Mouse (Mus musculus): ENCODE measurements around the gene Kcnk4. TPM values are rescaled to one million over a fixed set of nuclear protein-coding genes. Genes with fewer than 3 reads are reported as not detected.
A peak's percentile ranks its signal among the peaks of the same experiment; 100 is the strongest.

The Kcnk4 gene
- total RNA-seq, 2 experiments from 2014 or later: 15.4 to 17.0 TPM

- DNase-seq (ENCODE audit: low spot score in 2 of 2): no peak
Measured at GRCm38 (mm10) chr19:6937541-6938465, 3.5 kb upstream of the Kcnk4 start.

- no peak for DNase-seq (ENCODE audit: low spot score in 2 of 2)
Measured at GRCm38 (mm10) chr19:6936299-6936698, 2.0 kb upstream of the Kcnk4 start.

- DNase-seq (ENCODE audit: low spot score in 2 of 2): peak; percentile 46 to 65
Measured at GRCm38 (mm10) chr19:6933436-6934194, 700 bp downstream of the Kcnk4 start.

GRCm38 (mm10) chr19:6933102-6933435 lies 1.2 kb downstream of the Kcnk4 start:
- no peak for DNase-seq (ENCODE audit: low spot score in 2 of 2)

- no peak for DNase-seq (ENCODE audit: low spot score in 2 of 2)
Measured at GRCm38 (mm10) chr19:6932018-6932417, 2.3 kb downstream of the Kcnk4 start.

GRCm38 (mm10) chr19:6931002-6931401 lies 3.3 kb downstream of the Kcnk4 start:
- no peak for DNase-seq (ENCODE audit: low spot score in 2 of 2)

- no peak for DNase-seq (ENCODE audit: low spot score in 2 of 2)
Measured at GRCm38 (mm10) chr19:6928080-6928479, 6.2 kb downstream of the Kcnk4 start.

- no peak for DNase-seq (ENCODE audit: low spot score in 2 of 2)
Measured at GRCm38 (mm10) chr19:6926559-6927255, 7.6 kb downstream of the Kcnk4 start.

GRCm38 (mm10) chr19:6925611-6926329 lies 8.5 kb downstream of the Kcnk4 start:
- no peak for DNase-seq (ENCODE audit: low spot score in 2 of 2)

- no peak for DNase-seq (ENCODE audit: low spot score in 2 of 2)
Measured at GRCm38 (mm10) chr19:6925307-6925573, 9.1 kb downstream of the Kcnk4 start, which contains the start of gene Catsperz. Gene Catsperz (minus strand): TSS chr19:6925380.

- peak; percentile 65 to 95 for DNase-seq (ENCODE audit: low spot score in 2 of 2)
Measured at GRCm38 (mm10) chr19:6924461-6925306, 9.6 kb downstream of the Kcnk4 start.

- no peak for DNase-seq (ENCODE audit: low spot score in 2 of 2)
Measured at GRCm38 (mm10) chr19:6922901-6923735, 11.2 kb downstream of the Kcnk4 start.

- DNase-seq (ENCODE audit: low spot score in 2 of 2): peak; percentile 100
Measured at GRCm38 (mm10) chr19:6921647-6922567, 12.4 kb downstream of the Kcnk4 start, which contains the start of gene Esrra. Gene Esrra (minus strand): TSS chr19:6921813.

- DNase-seq (ENCODE audit: low spot score in 2 of 2): peak in 1 of 2 experiments; percentile 45
Measured at GRCm38 (mm10) chr19:6920741-6921636, 13.3 kb downstream of the Kcnk4 start.

GRCm38 (mm10) chr19:6919876-6920740 lies 14.2 kb downstream of the Kcnk4 start:
- DNase-seq (ENCODE audit: low spot score in 2 of 2): peak in 1 of 2 experiments; percentile 34

GRCm38 (mm10) chr19:6919431-6919830 lies 14.9 kb downstream of the Kcnk4 start:
- DNase-seq (ENCODE audit: low spot score in 2 of 2): no peak

All from layer of hippocampus, adult 18-20 months (tissue).